Mouse (Mus musculus) Patski (cell line): Measurements from ENCODE around the gene Trim45. TPM values are rescaled to one million over a fixed set of nuclear protein-coding genes. Genes with fewer than 3 reads are reported as not detected.

Experiments
- ATAC-seq: fragments of 100-300 bp; one replicate; pipeline ENCODE4 v1.8.0; 2021
- CTCF ChIA-PET: fragments of 350-600 bp; sonication (Branson Sonifier 250); formaldehyde crosslinking; loops from one replicate; lab custom pipeline; 2022; ENCODE audit warnings: inconsistent platforms; lab: Charles Lee
- POLR2A ChIA-PET: fragments of 350-600 bp; sonication (Branson Sonifier 250); formaldehyde crosslinking; loops from one replicate; lab custom pipeline; 2022; ENCODE audit warnings: antibody characterized with exemption, inconsistent platforms; lab: Charles Lee
- DNase-seq: peaks from one replicate; pipeline ENCODE4 v3.0.0-alpha.2; 2011; ENCODE audit warnings: low read depth, low spot score
- H3K27me3 ChIP-seq: fragments of 371-371 bp; one replicate; pipeline ENCODE4 v1.5.1; 2021
- CTCF ChIP-seq: fragments of 100-300 bp; IDR thresholded peaks from one replicate; pipeline ENCODE4 v1.5.1; 2021
- in situ Hi-C: fragments of 300-500 bp; cut with MboI; formaldehyde crosslinking; loops from 3 replicates; pipeline ENCODE4 v1.11.1; 2018; ENCODE audit warnings: low pct_unique_long_range_greater_than_20kb, mixed read lengths
- polyA plus RNA-seq: library from polyadenylated mRNA; unstranded; gene quantifications from one replicate; pipeline ENCODE4 v1.2.3, GENCODE M21; 2021

Gene Trim45
- 12.6 TPM for polyA plus RNA-seq

GRCm38 (mm10) chr3:100921825-100922505 is at the start of gene Trim45:
Gene Trim45 (plus strand): TSS chr3:100922202.
- no peak for TF ChIP-seq CTCF
- DNase-seq (peak; percentile 100), ATAC-seq (peak; percentile 98)
- ChIA-PET CTCF (interaction anchor here (0.7 to 1.5 kb wide), 6 partner anchors 12 to 154 kb away, joined by 3 to 6 read pairs (median 4); no protein-coding TSS in a partner anchor), POLR2A (interaction anchor here (0.6 to 2.0 kb wide), 2 partner anchors 12 to 1295 kb away, joined by 3 to 7 read pairs; no protein-coding TSS in a partner anchor)
- in situ Hi-C loops: loop anchor here (25.0 kb wide), 1 partner anchor 735 kb away; no protein-coding TSS in a partner anchor
- no peaks in the 10 kb centered on the region for H3K27me3 ChIP-seq

- no peak for DNase-seq
Observed at GRCm38 (mm10) chr3:100877057-100877456, 44.9 kb upstream of the Trim45 start.

GRCm38 (mm10) chr3:100881403-100881802 is 40.6 kb upstream of the Trim45 start:
- no peak for DNase-seq
- in situ Hi-C loops: no loop called here
- ChIA-PET POLR2A (no interaction called here), CTCF (no interaction called here)
- ATAC-seq: no peak
- no peak for TF ChIP-seq CTCF
- H3K27me3 ChIP-seq: no peaks in the 10 kb centered on the region

More at GRCm38 (mm10) chr3:100877057-100877456, 44.9 kb upstream of the Trim45 start:
- in situ Hi-C loops: no loop called here
- H3K27me3 ChIP-seq: no peaks in the 10 kb centered on the region
- no peak for TF ChIP-seq CTCF
- CTCF ChIA-PET: no interaction called here
- POLR2A ChIA-PET: no interaction called here
- no peak for ATAC-seq

GRCm38 (mm10) chr3:100881843-100882634 is 40.0 kb upstream of the Trim45 start:
- H3K27me3 ChIP-seq: no peaks in the 10 kb centered on the region
- DNase-seq (no peak), ATAC-seq (no peak)
- in situ Hi-C loops: no loop called here
- ChIA-PET CTCF (interaction anchor here (0.6 to 2.1 kb wide), 2 partner anchors 17 to 71 kb away, joined by 3 to 5 read pairs; no protein-coding TSS in a partner anchor), POLR2A (no interaction called here)
- no peak for TF ChIP-seq CTCF

GRCm38 (mm10) chr3:100889234-100889633 is 32.8 kb upstream of the Trim45 start:
- no peak for TF ChIP-seq CTCF
- DNase-seq: peak; percentile 72
- peak; percentile 82 for ATAC-seq
- ChIA-PET CTCF (interaction anchor here (1.6 kb wide), 1 partner anchor 27 kb away, joined by 5 read pairs; no protein-coding TSS in a partner anchor), POLR2A (interaction anchor here (0.7 kb wide), 1 partner anchor 17 kb away, joined by 7 read pairs; no protein-coding TSS in a partner anchor)
- in situ Hi-C loops: no loop called here
- H3K27me3 ChIP-seq: no peaks in the 10 kb centered on the region

- POLR2A ChIA-PET: no interaction called here
- ATAC-seq: no peak
- no peak for DNase-seq
- CTCF ChIA-PET: interaction anchor here (0.9 to 1.6 kb wide), 3 partner anchors 8 to 32 kb away, joined by 3 to 5 read pairs (median 3); partner anchors contain the start of gene Trim45
- H3K27me3 ChIP-seq: no peaks in the 10 kb centered on the region
- in situ Hi-C loops: no loop called here
- TF ChIP-seq CTCF: no peak
Observed at GRCm38 (mm10) chr3:100890406-100890805, 31.6 kb upstream of the Trim45 start.

- POLR2A ChIA-PET: interaction anchor here (0.7 kb wide), 1 partner anchor 16 kb away, joined by 3 read pairs; no protein-coding TSS in a partner anchor
- CTCF ChIA-PET: interaction anchor here (0.5 to 2.5 kb wide), 5 partner anchors 10 to 124 kb away, joined by 3 to 8 read pairs (median 3); no protein-coding TSS in a partner anchor
- in situ Hi-C loops: no loop called here
- no peak for ATAC-seq
- no peak for TF ChIP-seq CTCF
- DNase-seq: no peak
- no peaks in the 10 kb centered on the region for H3K27me3 ChIP-seq
Observed at GRCm38 (mm10) chr3:100892383-100893335, 29.3 kb upstream of the Trim45 start.

GRCm38 (mm10) chr3:100895500-100895899 is 26.5 kb upstream of the Trim45 start:
- in situ Hi-C loops: no loop called here
- H3K27me3 ChIP-seq: no peaks in the 10 kb centered on the region
- DNase-seq: no peak
- no peak for ATAC-seq
- ChIA-PET POLR2A (no interaction called here), CTCF (interaction anchor here (0.9 to 1.3 kb wide), 2 partner anchors 12 to 21 kb away, joined by 3 read pairs; no protein-coding TSS in a partner anchor)
- TF ChIP-seq CTCF: no peak

- DNase-seq (no peak), ATAC-seq (no peak)
- CTCF ChIA-PET: interaction anchor here (0.7 to 4.5 kb wide), 8 partner anchors 9 to 147 kb away, joined by 3 to 28 read pairs (median 4); no protein-coding TSS in a partner anchor
- TF ChIP-seq CTCF: no peak
- H3K27me3 ChIP-seq: no peaks in the 10 kb centered on the region
- POLR2A ChIA-PET: interaction anchor here (0.6 kb wide), 1 partner anchor 17 kb away, joined by 7 read pairs; no protein-coding TSS in a partner anchor
- in situ Hi-C loops: loop anchor here (5.0 to 25.0 kb wide), 2 partner anchors 134 to 719 kb away; no protein-coding TSS in a partner anchor
Observed at GRCm38 (mm10) chr3:100906128-100906527, 15.9 kb upstream of the Trim45 start.
